Mouse (Mus musculus) thymus, adult 2 months (tissue): ENCODE measurements around the gene 1700020D05Rik. TPM values are rescaled to one million over a fixed set of nuclear protein-coding genes. Genes with fewer than 3 reads are reported as not detected.

ENCODE experiments used
- DNase-seq: peaks from one replicate; pipeline ENCODE4 v3.0.0; 2021
- H3K27ac ChIP-seq: fragments of 200-500 bp; 2 replicates; pipeline ENCODE4 v1.5.1; 2012; ENCODE audit warnings: low read length, control low read depth; ENCODE audit not compliant: control insufficient read depth, insufficient read depth
- H3K27me3 ChIP-seq: fragments of 200-500 bp; 2 replicates; pipeline ENCODE4 v1.6.1; 2012; ENCODE audit warnings: mild to moderate bottlenecking, low read length, moderate library complexity, mixed read lengths; ENCODE audit not compliant: control insufficient read depth, insufficient read depth
- H3K36me3 ChIP-seq: fragments of 200-500 bp; 2 replicates; pipeline ENCODE4 v1.6.1; 2012; ENCODE audit warnings: mild to moderate bottlenecking, low read length, moderate library complexity; ENCODE audit not compliant: control insufficient read depth, insufficient read depth
- H3K4me1 ChIP-seq: fragments of 200-500 bp; replicated peaks from 2 replicates; pipeline ENCODE4 v1.6.1; 2012; ENCODE audit warnings: low read length; ENCODE audit not compliant: control insufficient read depth, insufficient read depth
- H3K4me3 ChIP-seq: fragments of 200-500 bp; 2 replicates; pipeline ENCODE4 v1.5.1; 2012; ENCODE audit warnings: mild to moderate bottlenecking, low read length, control low read depth, moderate library complexity; ENCODE audit not compliant: control insufficient read depth, insufficient read depth
- CTCF ChIP-seq: fragments of 200-500 bp; IDR thresholded peaks from 2 replicates; pipeline ENCODE4 v1.5.1; 2012; ENCODE audit warnings: mild to moderate bottlenecking, control low read depth, low read length, moderate library complexity, borderline replicate concordance; ENCODE audit not compliant: control insufficient read depth, poor library complexity, insufficient read depth; ENCODE audit errors: extremely low read depth
- POLR2A ChIP-seq: fragments of 200-500 bp; IDR thresholded peaks from 2 replicates; pipeline ENCODE4 v1.6.1; 2012; ENCODE audit warnings: mild to moderate bottlenecking, low read length, control low read depth, moderate library complexity; ENCODE audit not compliant: control insufficient read depth, poor library complexity, insufficient read depth; ENCODE audit errors: extremely low read depth
- WGBS: fragments of 180-500 bp; shearing (Covaris S2); methylation state at CpG from one replicate; pipeline ENCODE4 v1.1.7; 2018; 5-methylcytosine and 5-hydroxymethylcytosine counted together
- polyA plus RNA-seq: library from polyadenylated mRNA; depleted of rRNA; stranded (reverse); fragments of >200 nt; gene quantifications from 2 replicates; pipeline ENCODE4 v1.2.3, GENCODE M21; 2012; rRNA removed

1700020D05Rik gene
- polyA plus RNA-seq: 3.3 and 3.5 TPM in 2 replicates

DNA sequence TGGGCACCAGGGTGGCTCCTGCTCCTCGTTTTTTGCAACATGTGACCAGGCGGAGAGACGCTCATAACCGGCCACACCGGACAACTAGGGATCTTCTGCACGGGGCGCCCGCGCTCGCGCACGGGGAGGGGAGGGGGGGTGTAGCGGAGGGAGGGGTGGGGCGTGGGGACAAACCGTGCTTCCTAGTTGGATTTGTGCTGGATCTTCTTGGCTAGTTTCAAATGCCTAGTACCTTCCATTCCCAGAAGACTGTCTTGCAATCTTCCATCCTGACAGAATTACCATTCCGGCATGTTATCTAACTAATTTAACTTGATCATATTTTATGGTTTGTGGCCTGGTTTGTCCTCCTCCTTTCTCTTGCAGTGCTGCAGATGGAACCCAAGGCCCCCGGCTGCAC is at the start of gene 1700020D05Rik:
Gene 1700020D05Rik (minus strand): TSS at position 101 of the 400 bp plus-strand sequence.
- no peak for DNase-seq
- Histone ChIP-seq H3K27me3 (no peaks in the 10 kb centered on the region), H3K27ac (no peak within 1 kb of the TSS), H3K4me1 (no peaks in the 10 kb centered on the region), H3K4me3 (no peak within 1 kb of the TSS), H3K36me3 (no peaks in the 10 kb centered on the region)
- 95% methylated on average over 17 of the region's 17 CpGs for WGBS
- TF ChIP-seq POLR2A (no peak), CTCF (no peak)

GRCm38 (mm10) chr19:5547471-5548056 is 44.0 kb upstream of the 1700020D05Rik start:
- no peak overlapping the region for H3K27ac ChIP-seq
- H3K4me1 ChIP-seq: no peaks in the 10 kb centered on the region
- H3K36me3 ChIP-seq: no peaks in the 10 kb centered on the region
- DNase-seq: no peak
- TF ChIP-seq POLR2A (no peak), CTCF (no peak)
- H3K27me3 ChIP-seq: no peaks in the 10 kb centered on the region
- 77% methylated on average over 4 of the region's 4 CpGs for WGBS
- H3K4me3 ChIP-seq: no peak overlapping the region

- no peak for DNase-seq
- Histone ChIP-seq H3K4me1 (no peaks in the 10 kb centered on the region), H3K4me3 (no peak overlapping the region), H3K27ac (no peak overlapping the region), H3K27me3 (no peaks in the 10 kb centered on the region), H3K36me3 (no peaks in the 10 kb centered on the region)
- TF ChIP-seq POLR2A (no peak), CTCF (no peak)
- WGBS: 90% methylated on average over 11 of the region's 11 CpGs
These were observed 40.4 kb upstream of the 1700020D05Rik start for GRCm38 (mm10) chr19:5544031-5544430.

DNA sequence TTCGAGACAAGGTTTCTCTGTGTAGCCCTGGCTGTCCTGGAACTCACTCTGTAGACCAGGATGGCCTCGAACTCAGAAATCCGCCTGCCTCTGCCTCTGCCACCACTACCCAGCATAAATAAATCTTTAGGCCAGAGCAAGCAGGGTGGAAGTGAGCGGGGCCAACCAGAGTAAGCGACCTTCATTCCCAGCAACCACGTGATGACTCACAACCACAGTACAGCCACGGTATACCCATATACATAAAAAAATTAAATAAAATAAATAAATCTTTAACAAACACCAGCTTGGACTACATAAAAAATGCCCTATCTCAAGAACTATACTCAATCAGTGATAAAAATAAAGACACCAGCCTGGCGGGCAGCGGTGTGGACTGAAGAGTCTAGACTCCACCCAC is 39.8 kb upstream of the 1700020D05Rik start:
- DNase-seq: no peak
- Histone ChIP-seq H3K36me3 (no peaks in the 10 kb centered on the region), H3K27me3 (no peaks in the 10 kb centered on the region), H3K4me3 (no peak overlapping the region), H3K27ac (no peak overlapping the region), H3K4me1 (no peaks in the 10 kb centered on the region)
- WGBS: 88% methylated on average over 9 of the region's 9 CpGs
- TF ChIP-seq POLR2A: no peak

GRCm38 (mm10) chr19:5538786-5539185 is 35.2 kb upstream of the 1700020D05Rik start:
- 93% methylated on average over 8 of the region's 8 CpGs for WGBS
- H3K4me1 ChIP-seq: no peaks in the 10 kb centered on the region
- H3K27ac ChIP-seq: no peak overlapping the region
- no peak overlapping the region for H3K4me3 ChIP-seq
- TF ChIP-seq CTCF: no peak
- TF ChIP-seq POLR2A: no peak
- no peaks in the 10 kb centered on the region for H3K27me3 ChIP-seq
- no peak for DNase-seq
- H3K36me3 ChIP-seq: no peaks in the 10 kb centered on the region

DNA sequence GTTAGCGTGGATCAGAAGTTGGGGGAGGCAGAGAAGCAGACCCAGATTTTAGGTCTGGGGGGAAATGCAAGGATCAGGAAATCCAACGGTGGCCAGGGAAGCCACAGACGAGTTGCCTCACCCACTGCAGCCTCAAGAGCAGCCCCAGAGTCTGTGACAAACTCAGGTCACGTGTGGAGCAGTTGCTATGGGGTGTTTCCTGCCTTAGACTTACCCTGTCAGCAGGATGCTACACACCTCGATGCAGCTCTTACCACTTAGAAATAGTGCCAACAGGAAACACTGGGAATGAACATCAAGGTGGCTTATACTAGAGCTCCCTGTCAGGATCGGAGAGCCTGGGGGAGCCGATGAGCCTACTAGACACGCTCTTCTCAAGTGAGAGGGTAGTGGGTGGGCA is 28.9 kb upstream of the 1700020D05Rik start:
- H3K4me1 ChIP-seq: peaks cover 10% of the 10 kb centered on the region
- TF ChIP-seq CTCF (no peak), POLR2A (no peak)
- no peaks in the 10 kb centered on the region for H3K27me3 ChIP-seq
- no peak overlapping the region for H3K4me3 ChIP-seq
- H3K27ac ChIP-seq: no peak overlapping the region
- 49% methylated on average over 8 of the region's 8 CpGs for WGBS
- H3K36me3 ChIP-seq: no peaks in the 10 kb centered on the region
- no peak for DNase-seq

- no peak for TF ChIP-seq CTCF
- Histone ChIP-seq H3K27ac (no peak overlapping the region), H3K36me3 (no peaks in the 10 kb centered on the region), H3K4me3 (no peak overlapping the region), H3K27me3 (no peaks in the 10 kb centered on the region), H3K4me1 (peaks cover 10% of the 10 kb centered on the region)
- 88% methylated on average over 7 of the region's 7 CpGs for WGBS
- no peak for DNase-seq
These were observed 26.5 kb upstream of the 1700020D05Rik start for GRCm38 (mm10) chr19:5530138-5530524.
